Mouse (Mus musculus) spleen, adult 2 months (tissue): Measurements from ENCODE around the gene Rsf1. TPM values are rescaled to one million over a fixed set of nuclear protein-coding genes. Genes with fewer than 3 reads are reported as not detected.

ENCODE experiments used
- DNase-seq, 2 experiments: peaks; one replicate each; pipeline versions ENCODE4 v3.0.0 to v3.0.0-alpha.2; 2012 to 2021; ENCODE audit warnings: low spot score in 2 of 2, low read depth in 1 of 2
- H3K27ac ChIP-seq: fragments of 200-500 bp; 2 replicates; pipeline ENCODE4 v1.5.1; 2012; ENCODE audit warnings: low read length, inconsistent platforms; ENCODE audit not compliant: insufficient read depth
- H3K27me3 ChIP-seq: fragments of 200-500 bp; 2 replicates; pipeline ENCODE4 v1.6.1; 2012; ENCODE audit warnings: mild to moderate bottlenecking, moderate library complexity, low read length, inconsistent platforms; ENCODE audit not compliant: control insufficient read depth, insufficient read depth
- H3K36me3 ChIP-seq: fragments of 200-500 bp; 2 replicates; pipeline ENCODE4 v1.6.1; 2012; ENCODE audit warnings: mild to moderate bottlenecking, low read length, inconsistent platforms; ENCODE audit not compliant: control insufficient read depth, insufficient read depth
- H3K4me1 ChIP-seq: fragments of 200-500 bp; 2 replicates; pipeline ENCODE4 v1.6.1; 2011; ENCODE audit warnings: inconsistent platforms; ENCODE audit not compliant: control insufficient read depth, insufficient read depth, insufficient read length
- H3K4me3 ChIP-seq: fragments of 200-500 bp; 2 replicates; pipeline ENCODE4 v1.5.1; 2011; ENCODE audit warnings: mild to moderate bottlenecking, inconsistent platforms; ENCODE audit not compliant: insufficient read depth, insufficient read length; ENCODE audit errors: extremely low read depth
- CTCF ChIP-seq: fragments of 200-500 bp; IDR thresholded peaks from 2 replicates; pipeline ENCODE4 v1.5.1; 2011; ENCODE audit warnings: mild to moderate bottlenecking, inconsistent platforms; ENCODE audit not compliant: insufficient read depth, insufficient read length, insufficient replicate concordance; ENCODE audit errors: extremely low read depth
- POLR2A ChIP-seq: fragments of 200-500 bp; IDR thresholded peaks from 2 replicates; pipeline ENCODE4 v1.6.1; 2011; ENCODE audit warnings: low read depth, low read length, inconsistent platforms
- WGBS: fragments of 180-500 bp; shearing (Covaris S2); methylation state at CpG from one replicate; pipeline ENCODE4 v1.1.7; 2018; 5-methylcytosine and 5-hydroxymethylcytosine counted together
- polyA plus RNA-seq: library from polyadenylated mRNA; depleted of rRNA; stranded (reverse); fragments of >200 nt; gene quantifications from 2 replicates; pipeline ENCODE4 v1.2.3, GENCODE M21; 2012

Gene Rsf1
- polyA plus RNA-seq, 1 experiment = 1.8 TPM

DNA sequence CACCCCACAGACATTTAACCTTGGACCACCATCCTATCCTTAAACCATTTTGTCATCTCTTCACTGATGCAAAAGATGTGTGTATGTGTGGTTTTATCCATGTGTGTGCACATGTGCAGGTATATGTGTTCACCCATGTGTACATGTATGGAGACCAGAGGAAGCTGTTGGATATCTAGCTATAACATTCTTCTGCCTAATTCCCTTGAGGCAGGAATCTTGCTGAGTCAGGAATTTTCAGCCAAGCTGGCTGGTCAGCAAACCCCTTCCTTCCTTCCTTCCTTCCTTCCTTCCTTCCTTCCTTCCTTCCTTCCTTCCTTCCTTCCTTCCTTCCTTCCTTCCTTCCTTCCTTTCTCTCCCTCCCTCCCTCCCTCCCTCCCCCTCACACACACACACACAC, 43.7 kb downstream of the Rsf1 start:
- TF ChIP-seq POLR2A (no peak), CTCF (no peak)
- no peak overlapping the region for H3K4me3 ChIP-seq
- H3K4me1 ChIP-seq = no peaks in the 10 kb centered on the region; the same call in 1 of the 2 replicates
- no peaks in the 10 kb centered on the region; the same call in 1 of the 2 replicates for H3K36me3 ChIP-seq
- no peak for DNase-seq
- no peak overlapping the region for H3K27ac ChIP-seq
- H3K27me3 ChIP-seq = no peaks in the 10 kb centered on the region

DNA sequence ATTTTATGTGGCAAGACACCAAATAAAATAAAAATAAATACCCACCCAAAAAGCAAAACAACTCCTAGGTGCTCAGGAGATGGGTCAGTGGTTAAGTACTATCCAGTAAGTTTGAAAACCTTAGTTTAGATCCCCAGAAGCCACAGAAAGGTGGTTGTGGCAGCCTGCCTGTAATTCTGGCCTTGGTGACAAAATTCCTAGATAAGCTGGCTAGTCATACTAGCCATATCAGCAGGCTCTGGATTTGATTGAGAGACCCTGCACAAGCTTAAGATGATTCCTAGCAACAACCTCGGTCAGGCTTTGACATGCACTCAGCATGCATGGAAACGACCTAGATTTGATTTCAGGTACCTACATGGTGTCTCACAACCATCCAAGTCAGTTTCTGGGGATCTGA, 49.7 kb downstream of the Rsf1 start:
- H3K36me3 ChIP-seq = no peaks in the 10 kb centered on the region; the same call in 1 of the 2 replicates
- no peak overlapping the region for H3K4me3 ChIP-seq
- no peak overlapping the region for H3K27ac ChIP-seq
- H3K4me1 ChIP-seq = no peaks in the 10 kb centered on the region; the same call in 1 of the 2 replicates
- no peak for DNase-seq
- WGBS = 81% methylated on average over 2 of the region's 2 CpGs
- TF ChIP-seq POLR2A (no peak), CTCF (no peak)
- no peaks in the 10 kb centered on the region for H3K27me3 ChIP-seq

DNA sequence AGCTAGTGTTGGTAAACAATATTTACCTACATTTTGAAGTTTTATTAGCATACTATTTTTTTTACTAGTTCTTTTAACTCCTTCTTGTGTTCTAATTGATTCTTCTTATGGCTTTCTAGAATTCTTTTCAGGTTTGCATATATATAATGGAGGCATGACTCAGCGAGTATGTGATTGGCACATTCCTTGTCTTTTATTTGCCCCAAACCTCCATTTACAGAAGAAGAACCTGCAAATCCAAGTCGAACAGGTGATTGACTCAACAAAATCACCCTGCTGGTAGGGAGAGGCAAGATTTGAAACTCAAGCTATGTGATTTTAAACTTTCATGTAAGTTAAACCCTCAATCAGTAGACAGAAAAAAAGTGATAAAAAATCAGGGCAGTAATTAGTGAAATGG, 51.6 kb downstream of the Rsf1 start:
- DNase-seq = no peak
- 87% methylated on average over 2 of the region's 2 CpGs for WGBS

DNA sequence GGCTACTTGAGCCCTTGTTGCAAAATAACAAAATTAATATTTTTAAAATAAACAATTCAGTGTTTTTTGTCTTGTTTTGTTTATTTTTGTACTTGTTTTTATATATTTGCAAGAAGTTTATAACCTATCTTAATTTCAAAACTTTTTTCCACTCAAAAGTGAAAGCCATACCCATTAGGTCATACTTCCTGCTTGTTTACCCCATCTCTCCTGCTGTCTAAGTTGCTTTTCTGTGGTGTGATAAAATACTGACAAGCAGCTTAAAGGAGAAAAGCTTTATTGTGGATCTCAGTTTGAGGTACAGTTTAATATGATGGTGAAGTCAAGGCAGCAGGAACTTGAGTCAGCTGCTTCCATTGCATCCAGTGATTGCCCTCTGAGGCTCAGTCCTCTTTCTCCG, 53.2 kb downstream of the Rsf1 start:
- TF ChIP-seq POLR2A (no peak), CTCF (no peak)
- Histone ChIP-seq H3K27me3 (no peaks in the 10 kb centered on the region), H3K4me1 (no peaks in the 10 kb centered on the region), H3K36me3 (no peaks in the 10 kb centered on the region; the same call in 1 of the 2 replicates), H3K4me3 (no peak overlapping the region), H3K27ac (no peak overlapping the region)
- 91% methylated on average over 1 of the region's 1 CpGs for WGBS
- no peak for DNase-seq

More for the DNA sequence above, 51.6 kb downstream of the Rsf1 start:
- H3K4me1 ChIP-seq = no peaks in the 10 kb centered on the region
- H3K27ac ChIP-seq = no peak overlapping the region
- TF ChIP-seq POLR2A (no peak), CTCF (no peak)
- no peaks in the 10 kb centered on the region; the same call in 1 of the 2 replicates for H3K36me3 ChIP-seq
- H3K4me3 ChIP-seq = no peak overlapping the region
- H3K27me3 ChIP-seq = no peaks in the 10 kb centered on the region

DNA sequence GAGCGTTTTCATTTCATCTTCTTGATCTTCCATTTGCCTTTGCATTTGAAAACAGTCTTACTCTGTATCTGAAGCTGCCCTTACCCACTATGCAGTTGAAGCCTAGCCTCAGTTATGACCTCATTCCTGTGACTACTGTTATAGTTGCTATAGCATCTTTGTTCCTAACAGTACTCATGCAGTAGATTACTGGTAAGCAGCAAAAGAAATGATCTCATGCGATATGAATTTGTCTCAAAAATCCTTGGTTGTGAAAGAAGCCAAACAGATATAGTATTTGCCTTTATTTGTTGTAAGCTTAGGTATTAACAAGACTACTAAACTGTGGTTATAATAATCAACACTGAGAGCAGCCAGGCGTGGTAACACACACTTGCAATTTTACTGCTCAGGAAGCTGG, 65.4 kb downstream of the Rsf1 start:
- WGBS = 94% methylated on average over 3 of the region's 3 CpGs
- no peak overlapping the region for H3K27ac ChIP-seq
- no peaks in the 10 kb centered on the region for H3K27me3 ChIP-seq
- H3K4me3 ChIP-seq = no peak overlapping the region
- H3K36me3 ChIP-seq = no peaks in the 10 kb centered on the region
- TF ChIP-seq POLR2A (no peak), CTCF (no peak)
- H3K4me1 ChIP-seq = no peaks in the 10 kb centered on the region
- no peak for DNase-seq

DNA sequence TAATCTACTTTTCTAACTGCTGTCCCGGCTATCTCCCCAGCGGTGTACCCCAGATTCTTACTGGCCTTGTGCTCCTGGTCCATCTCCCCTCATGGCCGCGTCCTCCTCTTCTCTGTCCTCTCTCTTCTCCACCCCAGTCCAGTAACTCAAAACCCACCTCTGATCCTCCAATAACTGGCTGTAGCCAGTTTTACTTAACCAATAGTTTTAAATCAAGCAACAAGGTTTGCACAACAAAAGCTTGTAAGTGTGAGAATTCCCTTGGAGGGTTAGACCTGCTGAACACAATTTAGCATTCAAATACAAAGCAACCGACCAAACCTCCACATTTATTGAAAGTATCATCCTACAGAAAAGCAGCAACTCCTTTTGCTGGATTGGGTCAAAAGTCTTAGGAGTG, 68.0 kb downstream of the Rsf1 start:
- no peaks in the 10 kb centered on the region for H3K36me3 ChIP-seq
- WGBS = 94% methylated on average over 5 of the region's 5 CpGs

DNA sequence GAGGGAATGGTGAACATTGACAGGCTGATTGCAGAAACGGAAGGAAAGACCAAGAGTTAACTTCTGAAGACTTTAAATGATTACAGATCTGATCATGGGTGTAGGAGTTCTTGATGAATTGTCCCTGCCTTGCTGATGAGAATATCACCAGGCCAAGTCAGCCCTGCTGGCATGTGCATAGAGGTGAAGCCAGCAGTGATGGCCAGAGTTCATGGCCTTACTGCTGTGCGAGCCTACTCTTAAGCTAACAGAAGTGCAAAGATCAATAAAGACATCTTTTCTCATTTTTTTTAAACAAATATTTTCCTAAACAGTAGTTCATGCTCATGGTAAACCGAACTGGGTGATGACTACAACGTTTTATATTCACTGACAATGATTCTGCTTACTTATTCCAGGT, 71.0 kb downstream of the Rsf1 start:
- no peak overlapping the region for H3K4me3 ChIP-seq
- DNase-seq = no peak
- no peak for TF ChIP-seq POLR2A
- no peak for TF ChIP-seq CTCF
- H3K27ac ChIP-seq = no peak overlapping the region
- no peaks in the 10 kb centered on the region for H3K27me3 ChIP-seq
- peaks cover 3% of the 10 kb centered on the region for H3K36me3 ChIP-seq
- WGBS = 94% methylated on average over 4 of the region's 4 CpGs
- no peaks in the 10 kb centered on the region for H3K4me1 ChIP-seq

More for the DNA sequence above, 68.0 kb downstream of the Rsf1 start:
- no peak for DNase-seq
- TF ChIP-seq CTCF (no peak), POLR2A (no peak)
- H3K4me1 ChIP-seq = no peaks in the 10 kb centered on the region
- no peak overlapping the region for H3K27ac ChIP-seq
- H3K4me3 ChIP-seq = no peak overlapping the region
- H3K27me3 ChIP-seq = no peaks in the 10 kb centered on the region

DNA sequence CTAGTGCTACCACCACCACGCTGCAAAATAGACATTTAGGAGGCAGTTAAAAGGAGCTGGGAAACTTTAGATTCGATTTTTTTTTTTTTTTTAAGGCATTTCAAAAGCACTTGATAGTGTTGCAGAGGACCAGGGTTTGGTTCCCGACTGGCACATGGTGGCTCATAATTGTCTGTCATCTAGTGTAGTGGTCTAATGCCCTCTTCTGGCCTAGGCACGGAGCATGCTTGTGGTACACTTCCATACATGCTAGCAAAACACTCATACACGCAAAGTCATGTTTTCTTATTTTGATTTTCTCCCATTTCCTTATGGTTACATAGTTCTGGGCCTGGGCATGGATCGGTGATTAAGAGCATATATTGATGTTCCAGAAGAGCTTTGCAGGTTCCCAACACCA, 76.5 kb downstream of the Rsf1 start:
- H3K4me1 ChIP-seq = no peaks in the 10 kb centered on the region
- WGBS = 87% methylated on average over 6 of the region's 6 CpGs
- TF ChIP-seq CTCF = no peak
- no peak for TF ChIP-seq POLR2A
- H3K27me3 ChIP-seq = no peaks in the 10 kb centered on the region
- H3K27ac ChIP-seq = no peak overlapping the region
- DNase-seq = no peak
- H3K36me3 ChIP-seq = peaks cover 6% of the 10 kb centered on the region
- no peak overlapping the region for H3K4me3 ChIP-seq
